Mouse (Mus musculus) naive thymus-derived CD4-positive, alpha-beta T cell, adult 5 months (primary cell): ENCODE data around the gene Six2. TPM values are rescaled to one million over a fixed set of nuclear protein-coding genes. Genes with fewer than 3 reads are reported as not detected.

Source experiments
- polyA plus RNA-seq: library from polyadenylated mRNA; unstranded; fragments of 100-300 nt; shearing (Covaris generic); gene quantifications from one replicate; pipeline ENCODE4 v1.2.1, GENCODE M21; 2017

Gene Six2
- polyA plus RNA-seq = not detected

GRCm38 (mm10) chr17:85688236-85688910, at the start of gene Six2:
Six2 (minus strand) TSS chr17:85688274.

Other genes starting within 250 kb of the Six2 start
- gene Six3, start 74.7 kb downstream of the Six2 start, polyA plus RNA-seq = not detected